Mouse (Mus musculus): Measurements from ENCODE around the gene Arhgap33.
A peak's percentile ranks its signal among the peaks of the same experiment; 100 is the strongest.
"Not testable (repeated sequence)": the region's sequence is repeated elsewhere in the genome, so short reads cannot be mapped to it uniquely, and the experiment has no call there.

The Arhgap33 gene

DNA sequence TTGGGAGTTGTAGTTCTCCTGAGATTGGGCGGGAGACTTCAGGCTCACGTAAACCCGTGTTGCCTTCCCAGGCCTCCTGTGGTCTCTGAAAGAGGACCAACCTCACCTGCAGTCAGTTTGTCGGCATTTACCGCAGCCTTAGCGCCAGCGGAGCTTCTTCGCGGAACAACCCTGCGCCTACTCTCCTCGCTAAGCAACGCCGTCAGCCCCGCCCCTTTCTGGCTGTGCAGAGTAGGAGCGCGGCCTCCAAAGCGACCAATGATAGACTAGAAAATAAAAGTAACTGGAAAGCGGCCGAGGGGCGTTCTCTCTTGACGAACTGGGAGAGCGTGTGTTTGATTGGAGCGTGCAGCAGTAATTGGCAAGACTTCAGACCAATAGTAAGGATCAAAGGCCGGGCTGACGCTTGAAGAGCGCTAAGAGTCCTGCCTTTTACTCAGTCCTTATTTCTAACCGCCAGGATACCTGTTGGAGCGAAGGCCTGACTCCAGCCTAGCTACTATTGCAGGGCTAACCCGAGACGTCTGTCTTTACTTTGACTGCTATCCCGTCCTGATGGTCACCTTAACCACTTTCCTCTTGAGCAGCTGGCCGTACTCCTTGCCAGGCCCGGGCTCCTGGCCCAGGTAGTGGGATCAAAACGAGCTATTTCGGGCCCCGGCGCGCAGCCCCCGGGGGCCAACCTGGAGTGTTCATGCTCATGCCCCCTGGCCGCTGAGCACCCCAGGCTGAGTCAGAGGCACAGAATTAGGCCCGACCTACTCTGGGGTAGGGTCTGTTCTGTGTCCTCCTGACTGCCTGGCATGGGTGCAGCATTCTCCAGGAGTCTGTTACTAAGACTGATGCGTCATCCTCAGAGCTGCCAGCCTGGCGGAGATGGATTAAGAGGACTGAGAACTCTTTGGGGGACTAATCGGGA is 17.5 kb upstream of the Arhgap33 start, which contains the start of the genes Hspb6 and Proser3:
TSS of gene Hspb6 (plus strand) at position 77 of the 919 bp plus-strand sequence.
TSS of gene Proser3 (minus strand) at position 198 of the 919 bp plus-strand sequence.
- peak; percentile 99 for DNase-seq

- no peak for DNase-seq
Measured at GRCm38 (mm10) chr7:30551445-30552101, 16.7 kb upstream of the Arhgap33 start.

DNA sequence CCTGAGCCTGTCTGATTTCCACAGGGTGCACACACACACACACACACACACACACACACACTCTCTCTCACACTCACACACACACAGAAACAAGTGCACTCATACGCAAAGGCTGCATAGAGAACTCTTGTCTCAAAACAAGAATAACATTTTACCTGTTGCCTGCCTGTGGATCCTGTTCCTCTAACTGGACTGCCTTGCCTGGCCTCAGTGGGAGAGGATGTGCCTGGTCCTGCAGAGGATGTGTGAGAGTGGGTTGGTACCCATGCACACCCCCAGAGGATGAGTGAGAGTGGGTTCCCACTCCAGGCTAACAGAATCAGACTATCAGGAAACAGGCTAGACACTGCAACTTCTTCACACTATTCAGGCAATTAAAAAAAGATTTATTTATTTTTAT is 15.7 kb upstream of the Arhgap33 start:
- no peak for DNase-seq

GRCm38 (mm10) chr7:30549880-30550279 is 15.0 kb upstream of the Arhgap33 start:
- no peak for DNase-seq

- DNase-seq, result no peak
Measured at GRCm38 (mm10) chr7:30544327-30544726, 9.5 kb upstream of the Arhgap33 start.

- DNase-seq, result no peak
Measured at GRCm38 (mm10) chr7:30540572-30540971, 5.7 kb upstream of the Arhgap33 start.

DNA sequence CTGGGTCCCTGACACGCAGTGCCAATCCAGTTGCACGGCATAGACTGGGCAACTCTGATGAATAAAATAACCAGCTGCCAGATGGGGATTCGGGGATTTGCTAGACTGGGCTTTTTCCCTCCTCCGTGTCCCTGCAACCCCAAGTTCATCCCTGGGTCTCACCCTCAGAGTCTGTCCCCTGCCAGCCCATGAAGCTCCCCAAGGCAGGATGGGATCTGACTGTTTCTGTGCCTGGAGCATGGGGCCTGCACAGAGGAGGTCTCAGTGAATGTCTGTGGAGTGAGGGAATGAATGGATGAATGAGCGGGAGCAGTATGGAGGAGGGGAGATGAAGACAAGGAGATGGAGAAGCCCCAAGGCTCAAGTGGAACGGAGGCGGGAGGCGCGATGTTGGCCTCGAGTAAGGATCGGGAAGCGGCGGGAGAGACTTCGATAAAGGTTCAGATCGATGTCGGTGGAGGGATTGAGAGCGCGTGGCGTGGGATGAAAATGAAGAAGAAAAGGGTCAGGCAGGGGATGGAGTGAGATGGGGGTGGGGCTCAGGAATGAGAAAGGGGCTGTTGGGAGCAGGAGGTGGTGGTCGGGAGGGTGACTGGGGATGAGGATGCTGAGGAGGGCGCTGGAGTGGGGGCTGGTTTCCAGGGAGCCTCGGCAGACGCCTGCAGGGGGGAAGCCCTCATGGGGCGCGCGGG is 773 bp downstream of the Arhgap33 start:
- peak; percentile 55 for DNase-seq

DNA sequence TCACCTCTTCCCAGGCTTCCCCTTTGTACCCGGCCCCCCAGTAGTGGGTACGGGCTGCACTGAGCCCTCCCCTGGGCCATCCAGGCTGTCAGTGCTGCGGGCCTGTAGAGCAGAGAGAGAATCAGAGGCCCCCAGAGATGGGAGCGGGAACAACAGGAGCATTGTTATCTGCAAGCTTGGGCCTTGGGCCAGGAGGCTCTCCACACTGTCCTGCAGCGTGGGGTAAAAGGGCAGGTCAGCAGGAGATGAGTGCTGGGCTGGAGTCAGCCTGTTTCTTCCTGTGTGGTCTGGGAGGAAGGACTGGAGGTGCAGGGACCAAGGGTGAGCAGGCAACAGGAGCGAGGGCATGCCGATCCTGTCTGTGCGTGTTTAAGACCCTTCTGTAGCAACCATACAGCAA is 1.9 kb downstream of the Arhgap33 start:
- DNase-seq, result peak; percentile 94

DNA sequence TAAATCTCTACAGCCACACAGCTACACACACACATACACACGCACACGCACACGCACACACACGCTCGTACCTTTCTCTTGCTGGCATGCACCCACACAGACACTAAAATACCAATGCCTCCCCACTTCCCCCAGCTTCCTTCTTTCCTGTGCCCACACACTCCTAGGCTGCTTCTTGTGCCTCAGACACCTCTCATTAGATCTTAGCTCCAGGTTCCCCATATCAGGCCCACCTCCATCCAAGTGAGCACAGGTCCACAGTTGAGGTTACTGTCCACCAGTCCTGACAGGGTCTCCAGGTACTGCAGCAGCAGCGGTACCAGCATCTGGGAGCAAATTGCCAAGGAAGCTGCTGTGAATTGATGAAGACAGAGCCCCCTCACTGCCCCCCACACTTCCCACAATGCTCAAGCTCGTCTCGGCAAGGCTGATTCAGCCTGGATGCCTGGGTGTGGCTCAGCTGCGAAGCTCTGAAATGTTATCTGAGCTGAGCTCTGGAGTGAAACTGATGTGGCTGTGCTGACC is 3.5 kb downstream of the Arhgap33 start:
- DNase-seq, result no peak

GRCm38 (mm10) chr7:30526981-30527380 is 7.9 kb downstream of the Arhgap33 start:
- no peak for DNase-seq

GRCm38 (mm10) chr7:30526399-30526798 is 8.5 kb downstream of the Arhgap33 start:
- no peak for DNase-seq

GRCm38 (mm10) chr7:30525954-30526353 is 8.9 kb downstream of the Arhgap33 start:
- DNase-seq, result no peak

DNA sequence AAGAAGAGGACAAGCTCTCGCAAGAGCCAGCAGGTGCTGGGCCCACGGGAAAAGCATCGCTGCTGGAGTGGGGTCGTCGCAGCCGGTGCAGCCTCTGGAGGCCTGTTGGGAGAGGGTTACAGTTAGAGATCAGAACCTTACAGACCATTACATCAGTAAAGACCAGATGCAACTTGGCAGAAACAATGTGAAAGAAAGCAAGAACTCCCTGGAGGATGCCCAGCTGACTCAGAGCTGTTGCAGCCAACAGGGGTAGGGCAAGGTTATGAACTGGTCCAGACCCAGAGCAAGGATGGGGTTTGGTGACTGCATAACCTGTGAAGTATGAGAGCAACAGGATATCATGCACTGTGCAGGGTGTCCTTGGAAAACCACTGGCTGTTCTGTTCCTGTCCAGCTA is 10.4 kb downstream of the Arhgap33 start:
- no peak for DNase-seq

DNA sequence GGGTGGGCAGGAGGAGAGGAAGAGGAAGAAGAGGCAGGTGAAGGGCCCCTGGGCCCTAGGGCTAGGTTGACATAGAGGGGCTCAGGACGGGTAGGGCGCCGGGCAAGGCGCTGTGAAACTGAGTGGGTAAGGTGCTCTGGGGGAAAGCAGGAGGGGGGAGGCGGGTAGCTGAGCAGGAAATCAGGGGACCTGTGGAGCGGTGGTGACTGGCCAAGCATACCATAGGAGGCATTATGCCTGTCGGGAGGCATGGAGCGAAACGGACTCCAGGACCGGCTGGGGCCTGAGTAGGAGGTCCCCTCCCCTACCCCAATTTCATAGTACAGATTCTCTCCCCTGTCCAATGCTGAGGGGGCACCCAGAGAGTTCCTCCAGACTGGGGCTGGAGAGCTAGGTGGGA is 12.0 kb downstream of the Arhgap33 start:
- no peak for DNase-seq

- no peak for DNase-seq
Measured at GRCm38 (mm10) chr7:30520856-30521255, 14.0 kb downstream of the Arhgap33 start.

DNA sequence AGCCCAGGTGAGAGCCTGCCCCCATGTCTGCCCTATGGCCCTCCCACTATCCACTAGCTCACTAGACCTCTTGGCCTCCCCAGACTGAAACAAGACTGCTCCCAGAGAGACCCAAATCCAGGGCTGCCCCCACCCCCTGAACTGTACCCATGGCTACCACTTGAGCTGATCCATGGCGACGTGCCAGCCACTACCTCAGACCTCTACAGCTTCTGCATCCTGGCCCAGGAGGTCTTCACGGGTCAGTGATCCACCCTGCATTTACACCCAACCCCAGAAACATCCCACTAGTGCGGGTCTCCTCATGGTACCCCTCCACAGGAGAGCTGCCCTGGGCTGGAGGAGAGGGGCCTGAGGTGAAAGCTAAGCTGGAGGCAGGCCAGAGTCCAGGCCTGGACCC is 14.5 kb downstream of the Arhgap33 start:
- peak; percentile 57 for DNase-seq

DNA sequence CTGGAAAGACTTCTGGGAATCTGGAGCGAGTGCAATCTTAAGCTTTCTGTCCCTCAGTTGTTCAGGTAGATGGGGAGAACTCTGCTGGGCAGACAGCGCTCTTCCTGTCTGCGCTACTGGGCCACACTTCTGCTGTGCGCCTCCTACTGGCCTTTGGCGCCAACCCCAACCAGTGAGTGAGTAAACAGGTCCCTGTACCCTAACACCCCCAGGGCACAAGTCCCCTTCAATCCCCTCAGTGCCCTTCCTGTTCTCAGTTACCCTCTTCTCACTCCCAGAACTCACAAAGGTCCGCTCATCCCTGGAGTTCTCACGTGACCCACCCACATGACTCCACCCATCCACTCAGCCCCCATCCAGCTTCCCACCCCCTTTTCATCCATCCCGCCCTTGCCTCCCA is 16.5 kb downstream of the Arhgap33 start:
- DNase-seq, result peak; percentile 18

- DNase-seq, result no peak
Measured at GRCm38 (mm10) chr7:30515003-30515760, 19.7 kb downstream of the Arhgap33 start.

- no peak for DNase-seq
Measured at GRCm38 (mm10) chr7:30508061-30508460, 26.8 kb downstream of the Arhgap33 start.

- DNase-seq, result not testable (repeated sequence)
Measured at GRCm38 (mm10) chr7:30501159-30501558, 33.7 kb downstream of the Arhgap33 start.

DNA sequence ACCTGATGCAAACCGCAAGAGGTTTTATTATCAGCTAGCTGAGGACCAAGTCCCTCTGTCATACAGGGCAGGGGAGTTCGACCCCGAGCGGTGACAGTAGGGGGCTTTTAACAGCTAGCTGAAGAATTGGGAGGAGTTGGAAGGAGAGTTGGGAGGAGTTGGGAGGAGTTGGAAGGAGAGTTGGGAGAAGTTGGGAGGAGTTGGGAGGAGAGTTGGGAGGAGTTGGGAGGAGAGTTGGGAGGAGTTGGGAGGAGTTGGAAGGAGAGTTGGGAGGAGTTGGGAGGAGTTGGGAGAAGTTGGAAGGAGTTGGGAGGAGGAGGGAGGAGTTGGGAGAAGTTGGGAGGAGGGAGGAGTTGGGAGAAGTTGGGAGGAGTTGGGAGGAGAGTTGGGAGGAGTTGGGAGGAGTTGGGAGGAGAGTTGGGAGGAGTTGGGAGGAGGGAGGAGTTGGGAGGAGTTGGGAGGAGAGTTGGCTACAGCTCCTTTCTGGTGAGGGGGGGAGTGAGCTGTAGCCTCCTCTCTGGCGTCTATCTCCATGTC is 39.3 kb downstream of the Arhgap33 start:
- not testable (repeated sequence) for DNase-seq

GRCm38 (mm10) chr7:30493401-30493931 is 41.4 kb downstream of the Arhgap33 start, which contains the start of gene Prodh2:
Prodh2 (plus strand) TSS chr7:30493622.
- DNase-seq, result no peak
